Mouse (Mus musculus) lung, postnatal 0 days (tissue): ENCODE results near the gene Nyap1. TPM values are rescaled to one million over a fixed set of nuclear protein-coding genes. Genes with fewer than 3 reads are reported as not detected.
"Not testable (repeated sequence)": the region's sequence is repeated elsewhere in the genome, so short reads cannot be mapped to it uniquely, and the experiment has no call there.

ENCODE experiments used
- ATAC-seq: fragments of 200-750 bp; cut with Nextera tagmentation; 2 replicates; pipeline ENCODE4 v1.8.0; 2017; ENCODE audit warnings: moderate library complexity
- DNase-seq: peaks from one replicate; pipeline ENCODE4 v3.0.0-alpha.2; 2016; ENCODE audit warnings: low spot score
- H3K27ac ChIP-seq: fragments of 300-500 bp; sonication (generic); 2 replicates; pipeline ENCODE4 v1.5.1; 2014; ENCODE audit warnings: antibody characterized with exemption, mild to moderate bottlenecking, low read length, mixed read lengths
- H3K27me3 ChIP-seq: fragments of 300-500 bp; sonication (generic); replicated peaks from 2 replicates; pipeline ENCODE4 v1.6.1; 2014; ENCODE audit warnings: low read length, mixed read lengths; ENCODE audit not compliant: insufficient read depth
- H3K36me3 ChIP-seq: fragments of 300-500 bp; sonication (generic); 2 replicates; pipeline ENCODE4 v1.6.1; 2014; ENCODE audit warnings: low read length, mixed read lengths; ENCODE audit not compliant: insufficient read depth
- H3K4me1 ChIP-seq: fragments of 300-500 bp; sonication (generic); 2 replicates; pipeline ENCODE4 v1.6.1; 2014; ENCODE audit warnings: antibody characterized with exemption, low read depth, low read length, mixed read lengths; ENCODE audit not compliant: insufficient read depth
- H3K4me2 ChIP-seq: fragments of 300-500 bp; sonication (generic); replicated peaks from 2 replicates; pipeline ENCODE4 v1.6.1; 2014; ENCODE audit warnings: low read depth, mild to moderate bottlenecking, low read length, moderate library complexity, mixed read lengths
- H3K4me3 ChIP-seq: fragments of 300-500 bp; sonication (generic); 2 replicates; pipeline ENCODE4 v1.5.1; 2014; ENCODE audit warnings: low read depth, low read length
- H3K9ac ChIP-seq: fragments of 300-500 bp; sonication (generic); replicated peaks from 2 replicates; pipeline ENCODE4 v1.6.1; 2014; ENCODE audit warnings: low read depth, mild to moderate bottlenecking
- H3K9me3 ChIP-seq: fragments of 300-500 bp; sonication (generic); 2 replicates; pipeline ENCODE4 v1.6.1; 2016; ENCODE audit warnings: low read length, mixed read lengths
- CTCF ChIP-seq: IDR thresholded peaks from 2 replicates; pipeline ENCODE4 v1.5.1; 2016; ENCODE audit warnings: antibody characterized with exemption, mild to moderate bottlenecking
- EP300 ChIP-seq: IDR thresholded peaks from 2 replicates; pipeline ENCODE4 v1.6.1; 2016; ENCODE audit warnings: antibody characterized with exemption, mild to moderate bottlenecking, control low read depth
- WGBS: fragments of 180-500 bp; shearing (Covaris S2); extraction: QIAGEN DNeasy Blood & Tissue Kit; methylation state at CpG from one replicate; pipeline ENCODE4 v1.1.7; 2014; 5-methylcytosine and 5-hydroxymethylcytosine counted together
- polyA plus RNA-seq: library from polyadenylated mRNA; unstranded; fragments of >200 nt; fragmentation: Nextera tagmentation; extraction: Ambion mirVana; gene quantifications from 2 replicates; pipeline ENCODE4 v1.2.1, GENCODE M21; 2015

Nyap1 gene
- polyA plus RNA-seq, 1 experiment from 2014 or later, result 0.51 TPM

- TF ChIP-seq CTCF (no peak), EP300 (no peak)
- WGBS, result 85% methylated on average over 6 of the region's 6 CpGs
- no peak overlapping the region for H3K27ac ChIP-seq
- no peaks in the 10 kb centered on the region for H3K27me3 ChIP-seq
- H3K4me1 ChIP-seq, result peaks cover 11% of the 10 kb centered on the region
- no peak for DNase-seq
- H3K4me3 ChIP-seq, result no peak overlapping the region
- ATAC-seq, result no peak
- no peak overlapping the region for H3K4me2 ChIP-seq
- peaks cover 12% of the 10 kb centered on the region for H3K36me3 ChIP-seq
- no peak overlapping the region for H3K9ac ChIP-seq
- no peaks in the 10 kb centered on the region for H3K9me3 ChIP-seq
Measured at GRCm38 (mm10) chr5:137751988-137752387, 10.6 kb upstream of the Nyap1 start.

- peaks cover 8% of the 10 kb centered on the region for H3K4me1 ChIP-seq
- no peak overlapping the region for H3K9ac ChIP-seq
- no peaks in the 10 kb centered on the region for H3K27me3 ChIP-seq
- peaks cover 12% of the 10 kb centered on the region for H3K36me3 ChIP-seq
- no peak for DNase-seq
- no peak overlapping the region for H3K4me2 ChIP-seq
- no peak overlapping the region for H3K4me3 ChIP-seq
- no peaks in the 10 kb centered on the region for H3K9me3 ChIP-seq
- TF ChIP-seq CTCF (no peak), EP300 (no peak)
- no peak overlapping the region for H3K27ac ChIP-seq
- 75% methylated on average over 13 of the region's 13 CpGs for WGBS
- ATAC-seq, result no peak
Measured at GRCm38 (mm10) chr5:137751221-137751887, 9.9 kb upstream of the Nyap1 start.

GRCm38 (mm10) chr5:137750212-137750611 lies 8.8 kb upstream of the Nyap1 start:
- not testable (repeated sequence) for DNase-seq, ATAC-seq, H3K27ac ChIP-seq, H3K9ac ChIP-seq, H3K4me1 ChIP-seq, H3K9me3 ChIP-seq, H3K4me2 ChIP-seq, H3K4me3 ChIP-seq, H3K27me3 ChIP-seq
- WGBS, result 94% methylated on average over 7 of the region's 8 CpGs
- peaks cover 12% of the 10 kb centered on the region for H3K36me3 ChIP-seq

GRCm38 (mm10) chr5:137749196-137749836 lies 7.9 kb upstream of the Nyap1 start:
- Histone ChIP-seq H3K27me3 (no peaks in the 10 kb centered on the region), H3K27ac (peak overlapping the region; percentile 97), H3K4me1 (peaks cover 8% of the 10 kb centered on the region), H3K9me3 (no peaks in the 10 kb centered on the region), H3K36me3 (peaks cover 12% of the 10 kb centered on the region), H3K9ac (no peak overlapping the region), H3K4me2 (peak overlapping the region; percentile 97), H3K4me3 (peak overlapping the region; percentile 74; the same call in 1 of the 2 replicates)
- 20% methylated on average over 6 of the region's 6 CpGs for WGBS
- DNase-seq (peak; percentile 59), ATAC-seq (no peak)
- TF ChIP-seq EP300 (no peak), CTCF (no peak)

- 19% methylated on average over 5 of the region's 5 CpGs for WGBS
- peak overlapping the region; percentile 97 for H3K4me2 ChIP-seq
- H3K27me3 ChIP-seq, result no peaks in the 10 kb centered on the region
- H3K9ac ChIP-seq, result no peak overlapping the region
- DNase-seq, result peak; percentile 72
- peak overlapping the region; percentile 74 for H3K4me3 ChIP-seq
- TF ChIP-seq EP300 (no peak; the same call in 1 of the 2 replicates), CTCF (no peak; the same call in 1 of the 2 replicates)
- ATAC-seq, result no peak
- H3K36me3 ChIP-seq, result peaks cover 12% of the 10 kb centered on the region
- H3K4me1 ChIP-seq, result peaks cover 8% of the 10 kb centered on the region
- H3K9me3 ChIP-seq, result no peaks in the 10 kb centered on the region
- peak overlapping the region; percentile 97 for H3K27ac ChIP-seq
Measured at GRCm38 (mm10) chr5:137748130-137748770, 6.8 kb upstream of the Nyap1 start.

GRCm38 (mm10) chr5:137747326-137747961 lies 6.0 kb upstream of the Nyap1 start:
- Histone ChIP-seq H3K4me2 (peak overlapping the region; percentile 97), H3K27ac (peak overlapping the region; percentile 97), H3K9me3 (no peaks in the 10 kb centered on the region), H3K4me3 (peak overlapping the region; percentile 74), H3K27me3 (no peaks in the 10 kb centered on the region), H3K9ac (peak overlapping the region; percentile 79), H3K36me3 (peaks cover 11% of the 10 kb centered on the region), H3K4me1 (peaks cover 3% of the 10 kb centered on the region)
- DNase-seq (peak; percentile 60), ATAC-seq (peak; percentile 20)
- 1% methylated on average over 21 of the region's 26 CpGs for WGBS
- TF ChIP-seq EP300 (no peak), CTCF (peak; percentile 39)
